Mouse (Mus musculus) myocyte (in vitro differentiated cells): ENCODE results near the gene Usp15. TPM values are rescaled to one million over a fixed set of nuclear protein-coding genes. Genes with fewer than 3 reads are reported as not detected.

Experiments used
- H3K27me3 ChIP-seq: one replicate; pipeline ENCODE4 v1.6.1; 2011; ENCODE audit not compliant: control insufficient read depth, insufficient read depth, insufficient read length
- H3K36me3 ChIP-seq: one replicate; pipeline ENCODE4 v1.6.1; 2011; ENCODE audit not compliant: control insufficient read depth, insufficient read depth
- H3K4me2 ChIP-seq: one replicate; pipeline ENCODE4 v1.6.1; 2011; ENCODE audit warnings: low read depth, control low read depth
- H3K4me3 ChIP-seq: one replicate; pipeline ENCODE4 v1.5.1; 2011; ENCODE audit warnings: mild to moderate bottlenecking, control low read depth, moderate library complexity
- H3K79me2 ChIP-seq: one replicate; pipeline ENCODE4 v1.6.1; 2011; ENCODE audit not compliant: control insufficient read depth, insufficient read depth
- H3ac ChIP-seq: one replicate; pipeline ENCODE4 v1.6.1; 2011; ENCODE audit not compliant: control insufficient read depth, insufficient read length
- CEBPB ChIP-seq: IDR thresholded peaks from 2 replicates; pipeline ENCODE4 v1.6.1; 2011; ENCODE audit warnings: mild to moderate bottlenecking, moderate library complexity; ENCODE audit not compliant: poor library complexity, insufficient read depth, severe bottlenecking
- E2F4 ChIP-seq: IDR thresholded peaks from one replicate; pipeline ENCODE4 v1.6.1; 2011; ENCODE audit warnings: mild to moderate bottlenecking, control low read depth, moderate library complexity; ENCODE audit not compliant: insufficient read depth
- MAX ChIP-seq: IDR thresholded peaks from one replicate; pipeline ENCODE4 v1.6.1; 2011; ENCODE audit warnings: low read depth, mild to moderate bottlenecking, control low read depth
- MYOD1 ChIP-seq, 3 experiments: IDR thresholded peaks; one replicate each; pipeline ENCODE4 v1.6.1; 2011; ENCODE audit warnings: control low read depth in 2 of 3, low read depth in 2 of 3, mild to moderate bottlenecking in 2 of 3, moderate library complexity in 1 of 3; ENCODE audit not compliant: insufficient read length in 2 of 3, control insufficient read depth in 1 of 3
- MYOG ChIP-seq, 3 experiments: IDR thresholded peaks; one replicate each; pipeline ENCODE4 v1.6.1; 2011; ENCODE audit warnings: control low read depth in 2 of 3, low read depth in 2 of 3, mild to moderate bottlenecking in 2 of 3; ENCODE audit not compliant: insufficient read length in 2 of 3, control insufficient read depth in 1 of 3, insufficient read depth in 1 of 3
- POLR2A ChIP-seq: IDR thresholded peaks from one replicate; pipeline ENCODE4 v1.6.1; 2011; ENCODE audit warnings: low read depth, mild to moderate bottlenecking, control low read depth, moderate library complexity; ENCODE audit not compliant: insufficient read length
- POLR2AphosphoS2 ChIP-seq: IDR thresholded peaks from one replicate; pipeline ENCODE4 v1.6.1; 2011; ENCODE audit warnings: low read depth, control low read depth; ENCODE audit not compliant: insufficient read length
- REST ChIP-seq: IDR thresholded peaks from one replicate; pipeline ENCODE4 v1.6.1; 2011; ENCODE audit warnings: mild to moderate bottlenecking, control low read depth, moderate library complexity; ENCODE audit not compliant: insufficient read depth, insufficient read length
- SRF ChIP-seq: IDR thresholded peaks from one replicate; pipeline ENCODE4 v1.6.1; 2011; ENCODE audit warnings: low read depth; ENCODE audit not compliant: control insufficient read depth, insufficient read length
- TCF12 ChIP-seq: IDR thresholded peaks from one replicate; pipeline ENCODE4 v1.6.1; 2011; ENCODE audit warnings: mild to moderate bottlenecking, control low read depth; ENCODE audit not compliant: poor library complexity, insufficient read depth, severe bottlenecking
- TCF3 ChIP-seq: IDR thresholded peaks from one replicate; pipeline ENCODE4 v1.6.1; 2011; ENCODE audit warnings: low read depth, control low read depth; ENCODE audit not compliant: insufficient read length
- USF1 ChIP-seq: IDR thresholded peaks from one replicate; pipeline ENCODE4 v1.6.1; 2011; ENCODE audit warnings: low read depth, mild to moderate bottlenecking, control low read depth, moderate library complexity
- polyA plus RNA-seq: library from polyadenylated mRNA; unstranded; fragments of >200 nt; fragmentation: generic; extraction: Trizol; gene quantifications from one replicate; pipeline ENCODE4 v1.2.1, GENCODE M21; 2012; ENCODE audit warnings: missing spikeins

Gene Usp15
- polyA plus RNA-seq, 1 experiment: 18.7 TPM

DNA sequence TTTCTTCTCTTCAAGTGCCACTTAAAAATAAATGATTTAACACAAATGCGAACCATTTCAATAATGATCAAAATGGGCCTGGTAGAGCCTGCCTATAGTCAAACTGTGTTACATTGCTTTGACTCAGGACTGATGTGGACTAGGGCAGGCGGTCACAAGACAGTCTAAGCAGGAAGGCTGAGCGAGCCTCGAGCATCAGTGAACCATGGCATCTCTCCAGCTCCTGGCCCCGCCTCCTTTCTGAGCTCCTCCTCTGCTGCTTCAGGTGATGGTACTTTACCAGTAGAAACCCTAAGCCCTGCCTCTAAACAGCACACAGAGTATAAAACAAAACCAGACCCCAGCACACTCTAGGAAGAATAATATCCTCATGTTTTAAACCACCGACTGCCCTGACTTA, 36.3 kb downstream of the Usp15 start:
- no peak overlapping the region for H3K4me2 ChIP-seq
- H3K36me3 ChIP-seq: peaks cover 33% of the 10 kb centered on the region
- no peaks in the 10 kb centered on the region for H3K79me2 ChIP-seq
- no peaks in the 10 kb centered on the region for H3K27me3 ChIP-seq
- TF ChIP-seq CEBPB: no peak
- H3ac ChIP-seq: no peak overlapping the region
- no peak overlapping the region for H3K4me3 ChIP-seq

DNA sequence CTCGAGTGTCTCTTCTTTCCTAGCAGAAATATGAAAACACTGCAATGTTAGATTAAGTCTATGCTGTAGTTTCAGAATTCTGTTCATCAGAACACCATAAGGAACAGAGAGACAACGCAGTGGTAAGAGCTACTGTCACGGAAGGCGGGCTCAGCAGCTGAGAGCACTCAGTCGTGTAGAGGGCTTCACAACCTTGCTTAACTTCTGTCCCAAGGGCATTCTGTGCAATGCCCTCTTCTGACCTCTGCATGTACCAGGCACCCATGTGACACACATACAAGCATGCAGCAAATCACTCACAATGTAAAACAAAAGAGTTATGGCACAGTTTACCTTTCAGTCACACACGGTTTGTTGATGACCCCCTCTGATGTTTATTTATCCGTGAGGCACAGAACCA, 37.5 kb downstream of the Usp15 start:
- TF ChIP-seq SRF (no peak), E2F4 (no peak), POLR2A (no peak), POLR2AphosphoS2 (no peak), TCF12 (no peak), TCF3 (no peak), REST (no peak), CEBPB (no peak), USF1 (no peak), MAX (no peak), MYOG (IDR thresholded peaks at IDR 0.05; ENCODE audit: control insufficient read depth in 1 of 3, insufficient read depth in 1 of 3, insufficient read length in 2 of 3, low read depth in 2 of 3) (no peak), MYOD1 (IDR thresholded peaks at IDR 0.05; ENCODE audit: control insufficient read depth in 1 of 3, insufficient read length in 2 of 3, low read depth in 2 of 3) (no peak)
- peaks cover 26% of the 10 kb centered on the region for H3K36me3 ChIP-seq
- no peaks in the 10 kb centered on the region for H3K27me3 ChIP-seq
- no peaks in the 10 kb centered on the region for H3K79me2 ChIP-seq
- H3K4me3 ChIP-seq: no peak overlapping the region
- no peak overlapping the region for H3K4me2 ChIP-seq
- H3ac ChIP-seq: no peak overlapping the region

DNA sequence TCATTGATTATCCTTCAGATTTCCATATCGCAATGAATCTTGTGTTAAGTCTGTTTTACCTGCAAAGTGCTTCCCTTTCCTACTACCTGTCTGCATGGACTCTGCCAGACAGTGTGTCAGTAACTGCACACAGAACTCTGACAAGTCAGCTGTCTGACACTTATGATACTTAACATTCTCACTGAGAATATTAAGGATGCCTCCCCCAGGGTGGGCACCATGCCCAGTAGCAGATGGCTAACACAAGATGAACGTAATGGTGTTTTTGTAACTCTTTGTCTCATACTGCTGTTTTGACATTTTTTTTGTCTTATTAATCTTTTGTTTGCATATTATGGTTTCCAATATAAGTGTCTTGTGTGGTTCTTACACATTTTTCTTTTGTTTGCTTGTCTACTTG, 40.4 kb downstream of the Usp15 start:
- no peaks in the 10 kb centered on the region for H3K27me3 ChIP-seq
- no peak overlapping the region for H3K4me3 ChIP-seq
- H3K4me2 ChIP-seq: no peak overlapping the region
- TF ChIP-seq REST (no peak), CEBPB (no peak), POLR2A (no peak), POLR2AphosphoS2 (no peak), TCF3 (no peak), MYOD1 (IDR thresholded peaks at IDR 0.05; ENCODE audit: control insufficient read depth in 1 of 3, insufficient read length in 2 of 3, low read depth in 2 of 3) (no peak), USF1 (no peak), MYOG (IDR thresholded peaks at IDR 0.05; ENCODE audit: control insufficient read depth in 1 of 3, insufficient read depth in 1 of 3, insufficient read length in 2 of 3, low read depth in 2 of 3) (no peak), E2F4 (no peak), MAX (no peak), TCF12 (no peak), SRF (no peak)
- H3K36me3 ChIP-seq: peaks cover 21% of the 10 kb centered on the region
- H3K79me2 ChIP-seq: no peaks in the 10 kb centered on the region
- H3ac ChIP-seq: no peak overlapping the region

DNA sequence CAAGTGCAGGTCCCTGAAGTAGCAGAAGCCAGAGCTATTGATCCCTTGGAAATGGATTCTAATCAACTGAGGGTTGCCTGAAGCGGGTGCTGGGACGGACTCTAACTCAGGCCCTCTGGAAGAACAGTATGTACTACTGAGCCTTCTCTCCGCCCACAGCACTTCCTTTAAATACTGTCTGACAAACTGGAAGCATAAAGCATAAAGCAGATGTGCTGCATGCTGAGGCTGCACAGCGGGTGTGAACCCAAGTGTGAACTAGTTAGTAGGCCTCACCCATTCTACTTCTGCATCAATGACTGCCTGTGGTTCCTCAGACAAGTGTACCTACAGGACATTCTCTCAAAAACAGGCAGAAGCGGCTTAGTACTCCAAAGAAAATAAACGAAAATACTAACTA, 41.0 kb downstream of the Usp15 start:
- Histone ChIP-seq H3ac (no peak overlapping the region), H3K27me3 (no peaks in the 10 kb centered on the region), H3K36me3 (peaks cover 23% of the 10 kb centered on the region), H3K79me2 (no peaks in the 10 kb centered on the region), H3K4me3 (no peak overlapping the region), H3K4me2 (no peak overlapping the region)
- no peak for TF ChIP-seq USF1
- no peak for TF ChIP-seq CEBPB
- no peak for TF ChIP-seq TCF3
- no peak for TF ChIP-seq E2F4
- TF ChIP-seq TCF12: no peak
- no peak for TF ChIP-seq POLR2A
- TF ChIP-seq POLR2AphosphoS2: no peak
- TF ChIP-seq SRF: no peak
- no peak for TF ChIP-seq MYOG (IDR thresholded peaks at IDR 0.05; ENCODE audit: control insufficient read depth in 1 of 3, insufficient read depth in 1 of 3, insufficient read length in 2 of 3, low read depth in 2 of 3)

DNA sequence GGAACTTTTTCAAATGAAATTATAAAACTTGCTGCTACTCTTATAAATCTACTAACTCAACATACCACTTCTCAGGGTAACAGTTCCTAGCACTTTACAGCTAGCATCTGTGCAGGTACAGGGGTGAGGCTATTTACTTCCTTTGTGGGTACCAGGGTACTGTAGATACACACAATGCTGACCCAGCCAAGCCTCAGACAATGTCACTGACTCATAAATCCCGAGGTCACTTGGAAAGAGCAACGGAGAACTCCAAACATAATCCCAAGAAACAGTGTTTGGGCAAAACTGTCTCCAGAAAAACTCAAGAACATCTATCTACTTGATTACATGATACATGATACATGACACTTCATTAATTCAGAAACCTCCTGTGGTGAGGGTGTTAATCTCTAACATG, 43.5 kb downstream of the Usp15 start:
- no peak overlapping the region for H3ac ChIP-seq
- no peaks in the 10 kb centered on the region for H3K79me2 ChIP-seq
- no peaks in the 10 kb centered on the region for H3K27me3 ChIP-seq
- peaks cover 18% of the 10 kb centered on the region for H3K36me3 ChIP-seq
- H3K4me3 ChIP-seq: no peak overlapping the region
- no peak for TF ChIP-seq SRF
- no peak for TF ChIP-seq MYOD1 (IDR thresholded peaks at IDR 0.05; ENCODE audit: control insufficient read depth in 1 of 3, insufficient read length in 2 of 3, low read depth in 2 of 3)
- TF ChIP-seq REST: no peak
- TF ChIP-seq TCF12: no peak
- TF ChIP-seq POLR2AphosphoS2: no peak
- no peak for TF ChIP-seq TCF3
- TF ChIP-seq USF1: no peak
- TF ChIP-seq E2F4: no peak
- no peak overlapping the region for H3K4me2 ChIP-seq
